Mouse (Mus musculus) megakaryocyte, embryonic 14.5 days (primary cell): ENCODE measurements around the gene Traf3ip2.

Experiments used
- FLI1 ChIP-seq: IDR thresholded peaks from 2 replicates; pipeline ENCODE4 v1.6.1; 2012; ENCODE audit warnings: low read length, inconsistent platforms, mixed read lengths
- GATA1 ChIP-seq: IDR thresholded peaks from 3 replicates; pipeline ENCODE4 v1.6.1; 2012; ENCODE audit warnings: mixed read lengths, low read length, inconsistent platforms, borderline replicate concordance

- TF ChIP-seq GATA1 (no peak), FLI1 (no peak)
These were observed 26.1 kb downstream of the Traf3ip2 start for GRCm38 (mm10) chr10:39638862-39639261.
